Mouse (Mus musculus) brain, embryonic 14.5 days (tissue): ENCODE measurements at regions not wholly inside any gene's neighbourhood (a gene's known extent, or its start where the extent isn't known, plus 50 kb on each side); places are given as distances from the start of the nearest gene placed in this dataset.

ENCODE experiments used
- DNase-seq: peaks from one replicate; pipeline ENCODE4 v3.0.0-alpha.2; 2011; ENCODE audit warnings: low read depth
- CTCF ChIP-seq: fragments of 200-500 bp; IDR thresholded peaks from 2 replicates; pipeline ENCODE4 v1.5.1; 2012; ENCODE audit warnings: inconsistent platforms, mild to moderate bottlenecking, moderate library complexity, borderline replicate concordance; ENCODE audit not compliant: insufficient read depth, insufficient read length; ENCODE audit errors: extremely low read depth
- POLR2A ChIP-seq: fragments of 200-500 bp; IDR thresholded peaks from 2 replicates; pipeline ENCODE4 v1.6.1; 2012; ENCODE audit warnings: mild to moderate bottlenecking, inconsistent platforms, borderline replicate concordance; ENCODE audit not compliant: poor library complexity, insufficient read depth, insufficient read length, severe bottlenecking; ENCODE audit errors: extremely low read depth

DNA sequence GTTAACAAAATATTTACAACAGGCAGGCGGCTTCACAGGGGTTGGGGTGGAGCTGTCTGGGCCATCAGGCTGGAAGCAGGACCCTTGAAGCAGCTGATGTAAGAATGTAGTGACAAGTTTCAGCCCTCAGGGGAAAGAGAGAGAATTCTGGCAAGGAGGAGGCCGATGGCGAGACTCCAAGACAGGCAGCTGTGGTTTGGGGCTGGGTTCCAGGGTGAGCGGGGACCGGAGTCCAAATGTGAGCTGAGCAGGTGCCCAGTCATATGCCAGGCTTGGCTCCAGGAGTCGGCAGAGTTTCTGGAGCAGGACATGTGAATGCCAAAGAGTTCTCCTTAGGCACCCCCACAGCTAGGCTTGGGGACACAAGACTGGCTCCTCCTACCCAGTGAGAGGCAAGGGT lies 104.5 kb upstream of the Tsc22d1 start:
- peak; percentile 93 for DNase-seq
- TF ChIP-seq CTCF = no peak
- TF ChIP-seq POLR2A = no peak

DNA sequence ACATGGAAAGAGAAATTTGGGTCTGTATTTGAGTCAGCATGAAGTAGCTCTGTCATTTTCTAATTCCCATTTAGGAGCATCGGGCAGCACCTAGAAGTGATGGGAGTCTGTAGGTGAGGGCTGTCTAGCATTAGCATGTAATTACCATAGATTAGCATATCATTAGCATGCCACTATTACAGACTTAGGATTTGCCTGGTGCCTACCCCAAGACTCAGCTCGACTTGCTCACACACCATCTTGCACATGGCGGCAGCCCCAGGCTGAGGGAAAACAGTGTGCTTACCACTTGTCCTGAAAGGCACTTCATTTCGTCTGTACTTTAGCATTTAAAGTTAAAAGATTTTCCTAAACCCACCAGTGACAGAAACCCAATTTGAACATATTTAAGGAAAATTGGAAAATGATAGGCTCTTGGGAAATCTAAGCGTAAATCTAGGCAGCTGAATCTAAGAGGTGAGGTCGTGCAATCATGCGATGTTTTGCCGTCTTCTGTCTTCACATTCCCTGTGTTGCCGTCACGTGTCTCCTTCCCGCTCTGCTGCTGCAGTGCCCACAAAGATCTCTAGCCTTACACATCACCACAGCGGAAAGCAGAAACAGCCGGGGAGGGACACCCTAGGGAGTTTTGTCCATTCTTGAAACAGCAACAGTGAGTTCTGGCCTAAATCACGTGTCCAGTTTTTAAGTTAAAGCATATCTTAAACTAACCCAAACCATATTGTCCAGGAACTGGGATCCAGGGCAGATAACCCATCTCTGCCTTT lies 101.2 kb upstream of the Tsc22d1 start:
- DNase-seq = peak; percentile 83
- no peak for TF ChIP-seq POLR2A
- TF ChIP-seq CTCF = no peak

DNA sequence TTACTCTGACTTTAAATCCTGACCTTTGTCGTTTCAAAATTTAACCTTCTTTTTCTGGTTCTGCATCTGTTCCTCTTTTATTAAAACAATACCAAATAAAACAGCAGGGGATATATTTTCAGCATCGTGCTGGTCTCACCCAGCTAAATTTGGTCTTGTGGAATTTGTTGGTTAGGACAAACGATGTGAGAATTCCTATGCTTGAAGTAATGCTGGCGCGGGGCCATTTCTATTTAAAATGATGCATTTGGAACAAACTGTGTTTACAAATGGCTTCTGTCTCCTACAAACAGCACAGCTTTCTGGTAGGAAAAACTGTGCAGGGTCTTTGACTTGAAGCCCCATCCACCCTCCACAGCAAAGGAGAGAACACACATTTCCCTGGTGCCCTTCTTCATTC lies 96.3 kb upstream of the Tsc22d1 start:
- DNase-seq = peak; percentile 57

DNA sequence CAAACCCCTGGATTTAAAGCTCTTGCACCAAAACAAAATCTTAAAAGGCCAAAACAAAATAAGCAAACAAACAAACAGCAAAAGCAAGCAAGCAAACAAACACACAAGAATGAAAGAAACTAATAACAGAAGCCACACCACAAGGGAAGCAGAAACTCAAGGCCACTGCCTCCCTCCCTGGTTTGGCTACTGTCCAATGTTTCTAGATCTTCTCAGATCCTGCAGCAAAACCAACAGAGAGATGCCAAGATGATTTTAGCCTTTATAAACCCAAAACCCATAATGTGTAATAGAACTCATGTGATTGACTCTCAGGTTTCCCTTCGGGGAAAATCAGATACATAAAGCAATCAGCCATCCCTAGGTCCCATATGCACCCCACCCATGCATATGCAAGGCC lies 90.5 kb upstream of the Tsc22d1 start:
- TF ChIP-seq POLR2A (no peak), CTCF (no peak)
- DNase-seq = no peak

More for the DNA sequence above, 96.3 kb upstream of the Tsc22d1 start:
- TF ChIP-seq POLR2A = no peak
- TF ChIP-seq CTCF = no peak

DNA sequence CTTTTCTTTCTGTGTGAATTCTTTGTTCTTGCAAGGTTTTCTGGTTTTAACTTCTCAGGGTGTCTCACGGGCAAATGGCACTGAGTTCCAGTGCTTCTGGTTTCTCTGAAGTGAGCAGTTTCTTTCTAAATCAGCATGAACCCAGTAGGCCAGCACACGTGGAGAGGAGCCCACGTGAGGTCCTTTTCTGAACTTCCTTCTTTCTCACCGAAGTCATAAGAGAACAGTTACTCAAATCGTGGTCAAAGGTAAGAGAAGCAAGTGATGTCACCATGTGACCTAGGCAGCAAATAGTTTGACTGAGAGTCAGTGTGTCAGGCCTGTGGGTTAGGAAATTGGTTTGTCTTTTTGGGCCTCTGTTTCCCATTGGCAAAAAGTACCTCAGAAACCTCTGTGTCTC lies 84.8 kb upstream of the Tsc22d1 start:
- TF ChIP-seq POLR2A (no peak), CTCF (no peak)
- no peak for DNase-seq

DNA sequence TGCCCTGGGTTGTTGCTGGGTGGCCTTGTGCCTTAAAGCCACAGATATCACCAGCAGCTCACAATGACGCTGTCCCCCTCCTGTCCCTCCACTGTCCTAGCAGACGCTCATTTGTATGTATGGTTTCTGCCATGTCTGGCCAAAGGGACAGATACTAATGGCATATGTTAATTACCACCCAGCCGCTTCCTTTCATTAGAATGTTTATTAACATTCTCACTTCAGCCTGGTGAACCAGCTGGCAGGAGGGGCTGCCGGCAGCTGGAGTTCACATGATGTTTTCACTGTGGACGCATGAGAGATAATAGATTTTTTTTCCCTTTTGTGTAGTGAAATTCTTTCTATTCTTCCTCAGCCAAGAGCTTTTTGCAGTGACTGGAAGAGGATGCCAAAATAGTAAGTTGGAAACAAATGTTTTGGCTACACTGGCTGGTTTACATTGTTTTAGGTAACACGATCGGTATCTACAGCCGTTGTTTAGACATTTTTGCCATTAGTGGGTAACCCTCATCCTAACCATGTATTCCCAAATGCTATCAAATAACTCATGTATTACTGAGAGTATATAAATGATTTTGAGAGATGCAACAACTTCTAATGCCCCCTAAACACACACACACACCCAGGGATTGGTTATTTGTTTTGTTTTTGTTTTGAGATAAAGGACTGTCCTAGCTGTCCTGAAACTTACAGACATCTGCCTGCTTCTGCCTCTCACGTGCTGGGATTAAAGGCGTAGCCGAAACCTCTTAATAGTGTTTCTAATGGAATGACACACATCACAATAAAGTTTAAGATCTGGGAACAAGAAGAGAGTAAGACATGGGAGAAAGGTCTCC lies 83.0 kb upstream of the Tsc22d1 start:
- no peak for TF ChIP-seq POLR2A
- TF ChIP-seq CTCF = no peak
- DNase-seq = peak; percentile 87

DNA sequence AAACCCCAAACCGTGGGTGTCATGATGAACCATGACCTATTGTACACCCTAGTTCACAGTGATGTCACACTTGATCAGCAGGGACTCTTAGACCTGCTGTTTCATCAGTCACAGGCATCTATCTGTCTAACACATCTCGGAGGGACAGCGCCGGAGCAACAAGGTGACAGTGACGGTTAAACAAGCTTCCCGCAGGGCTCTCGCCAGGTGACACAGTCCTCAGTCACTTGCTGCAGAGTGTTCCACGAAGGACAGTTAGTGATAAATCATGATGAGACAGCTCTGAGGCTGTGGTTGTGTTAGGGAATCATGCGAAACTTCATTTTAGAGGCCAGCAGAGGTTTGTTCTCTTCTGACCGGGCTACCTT lies 82.4 kb upstream of the Tsc22d1 start:
- no peak for DNase-seq
- TF ChIP-seq POLR2A (no peak), CTCF (no peak)

DNA sequence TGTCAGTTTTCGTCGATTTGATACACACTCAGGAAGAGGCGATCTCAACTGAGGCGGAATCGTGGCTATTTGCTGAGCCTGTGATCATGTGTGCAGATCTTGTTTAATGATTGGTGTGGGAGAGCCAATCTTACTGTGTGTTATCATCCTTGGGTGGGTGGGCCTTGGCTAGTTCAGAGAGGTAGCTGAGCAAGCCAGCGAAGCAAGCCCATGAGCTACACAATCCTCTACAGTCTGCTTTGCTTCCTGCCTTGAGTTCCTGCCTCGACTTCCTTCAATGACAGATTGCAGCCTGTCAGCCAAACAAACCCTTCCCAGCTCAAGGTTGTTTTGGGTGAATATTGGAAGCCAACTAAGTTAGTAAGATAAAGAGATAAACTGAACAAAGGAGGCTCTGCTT lies 74.0 kb upstream of the Tsc22d1 start:
- DNase-seq = peak; percentile 20
- TF ChIP-seq CTCF (no peak), POLR2A (no peak)

DNA sequence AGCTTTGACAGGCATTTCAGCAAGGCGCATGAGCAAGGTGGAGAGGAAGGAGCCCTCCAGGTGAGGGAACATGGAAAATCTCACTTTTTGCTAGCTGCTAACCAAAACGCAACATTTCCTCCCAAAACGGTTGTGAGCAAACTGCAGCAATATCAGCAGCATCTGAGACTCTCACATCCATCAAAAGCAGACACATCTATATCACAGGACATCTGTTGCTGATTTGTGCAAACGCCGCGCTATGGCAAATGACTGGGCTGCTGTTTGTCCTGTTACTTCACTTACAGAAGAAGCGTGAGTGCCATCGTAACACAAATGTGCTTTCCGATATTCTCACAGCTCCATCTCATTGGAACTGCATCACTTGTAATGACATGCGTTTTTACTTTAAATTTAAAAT lies 73.5 kb upstream of the Tsc22d1 start:
- TF ChIP-seq CTCF (no peak), POLR2A (no peak)
- peak; percentile 61 for DNase-seq

DNA sequence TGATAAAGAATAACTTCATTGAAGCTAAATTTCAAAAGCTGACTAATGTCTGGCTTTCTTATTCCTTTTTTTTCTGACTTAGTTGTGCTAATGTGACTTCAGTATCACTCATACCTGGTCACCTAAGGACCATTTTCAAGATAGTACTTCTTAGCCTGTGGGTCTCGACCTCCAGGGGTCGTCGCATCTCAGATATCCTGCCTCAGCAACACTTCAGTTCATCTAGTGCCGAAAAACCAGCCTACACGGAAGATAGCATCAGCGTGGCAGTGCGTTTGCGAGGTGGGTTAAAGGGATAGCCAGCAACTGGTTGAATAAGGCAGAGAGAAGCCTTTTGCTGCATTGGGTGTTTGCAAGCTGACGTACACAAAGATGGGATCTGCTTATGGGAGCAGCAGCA lies 62.9 kb upstream of the Tsc22d1 start:
- DNase-seq = peak; percentile 13
- no peak for TF ChIP-seq CTCF

DNA sequence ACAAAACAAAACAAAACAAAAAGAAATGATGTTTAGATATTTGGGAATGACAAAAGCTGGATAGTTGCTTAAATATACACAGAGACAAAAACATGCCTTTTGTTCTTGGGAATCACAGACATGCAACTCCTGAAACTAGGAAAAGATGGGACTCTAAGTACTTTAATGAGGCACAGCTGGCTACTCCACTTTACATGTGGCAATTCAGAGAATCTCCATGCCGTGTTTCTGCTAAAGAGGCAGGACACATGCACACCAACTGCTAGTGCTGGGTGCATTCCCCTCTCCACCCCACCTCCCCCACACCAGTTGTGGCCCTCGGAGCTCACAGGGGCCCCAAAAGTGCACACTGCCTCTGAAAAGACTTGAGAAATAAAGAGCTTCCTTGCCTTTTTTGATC lies 58.6 kb upstream of the Tsc22d1 start:
- no peak for DNase-seq
- TF ChIP-seq CTCF (no peak), POLR2A (no peak)

DNA sequence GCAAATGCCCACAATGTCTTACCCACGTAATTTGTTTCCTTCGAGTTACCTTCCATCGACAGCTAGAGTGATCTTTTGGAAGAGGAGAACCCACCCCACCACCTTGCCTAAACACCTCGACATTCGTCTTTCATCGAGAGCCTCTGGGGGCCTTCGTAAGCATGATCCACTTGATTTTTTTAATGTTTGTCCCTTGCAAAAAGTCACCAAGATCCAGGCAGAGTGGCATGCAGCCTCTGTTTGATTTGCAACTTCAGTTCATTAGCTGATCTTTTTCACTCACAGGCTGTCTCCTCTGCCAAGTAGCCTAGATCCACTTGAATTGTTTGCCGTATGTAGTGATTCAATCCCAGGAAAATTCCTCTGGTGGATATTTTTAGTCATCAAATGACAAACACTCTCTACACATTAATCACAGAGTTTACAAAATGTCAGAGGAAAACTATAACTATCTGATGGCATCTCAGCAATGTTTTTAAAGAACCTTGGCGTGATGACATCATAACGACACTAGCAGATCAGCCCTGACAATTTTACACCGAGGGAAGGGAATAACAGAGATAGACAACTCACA lies 54.8 kb upstream of the Tsc22d1 start:
- TF ChIP-seq POLR2A = no peak
- no peak for TF ChIP-seq CTCF
- no peak for DNase-seq

DNA sequence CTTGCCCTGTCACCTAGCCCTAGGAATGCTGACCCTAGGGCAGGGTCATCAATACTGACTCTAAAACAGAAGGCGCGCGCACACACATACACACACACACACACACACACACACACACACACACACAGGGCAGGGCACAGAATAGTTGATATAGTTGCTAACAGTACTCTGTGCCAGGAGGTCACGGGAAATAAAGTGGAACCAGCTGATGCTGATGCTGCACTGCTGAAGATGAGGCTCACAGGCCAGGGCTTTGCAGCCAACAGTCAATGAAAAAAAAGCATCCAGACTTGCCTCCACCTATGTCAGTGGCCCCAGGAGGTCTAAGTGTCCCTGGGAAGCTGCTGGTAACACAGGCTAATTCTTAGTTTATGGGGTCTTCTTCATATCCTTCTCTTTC lies 50.7 kb upstream of the Tsc22d1 start:
- no peak for DNase-seq
- TF ChIP-seq POLR2A (no peak), CTCF (no peak)
